Mouse (Mus musculus) fat pad, adult 2 months (tissue): Measurements from ENCODE around the gene Gm7324.
"Not testable (repeated sequence)": the region's sequence is repeated elsewhere in the genome, so short reads cannot be mapped to it uniquely, and the experiment has no call there.

Source experiments
- DNase-seq: peaks from one replicate; pipeline ENCODE4 v3.0.0-alpha.2; 2011; ENCODE audit warnings: low read depth, low spot score; ENCODE audit errors: extremely low read depth

The Gm7324 gene

GRCm38 (mm10) chr14:43697621-43698020, at the start of gene Gm7324:
Gene Gm7324 (plus strand): TSS chr14:43697828.
- not testable (repeated sequence) for DNase-seq

GRCm38 (mm10) chr14:43677099-43677498, 20.5 kb upstream of the Gm7324 start, which contains the start of gene Gm8165:
Gene Gm8165 (minus strand): TSS chr14:43677199.
- DNase-seq: not testable (repeated sequence)

- not testable (repeated sequence) for DNase-seq
Observed at GRCm38 (mm10) chr14:43727385-43727784, 29.8 kb downstream of the Gm7324 start, which contains the start of gene Gm16506. Gene Gm16506 (minus strand): TSS chr14:43727485.

- DNase-seq: not testable (repeated sequence)
Observed at GRCm38 (mm10) chr14:43747566-43747965, 49.9 kb downstream of the Gm7324 start, which contains the start of gene Gm6526. Gene Gm6526 (plus strand): TSS chr14:43747866.
